Mouse (Mus musculus) cortical plate, adult 2 months (tissue): ENCODE measurements around the gene Saysd1.

Experiments
- CTCF ChIP-seq: fragments of 200-500 bp; IDR thresholded peaks from 2 replicates; pipeline ENCODE4 v1.5.1; 2011; ENCODE audit warnings: mild to moderate bottlenecking, control low read depth, low read length; ENCODE audit not compliant: insufficient read depth; ENCODE audit errors: extremely low read depth
- POLR2A ChIP-seq: fragments of 200-500 bp; IDR thresholded peaks from 2 replicates; pipeline ENCODE4 v1.6.1; 2011; ENCODE audit warnings: mild to moderate bottlenecking, low read length, control low read depth; ENCODE audit not compliant: insufficient read depth; ENCODE audit errors: extremely low read depth

DNA sequence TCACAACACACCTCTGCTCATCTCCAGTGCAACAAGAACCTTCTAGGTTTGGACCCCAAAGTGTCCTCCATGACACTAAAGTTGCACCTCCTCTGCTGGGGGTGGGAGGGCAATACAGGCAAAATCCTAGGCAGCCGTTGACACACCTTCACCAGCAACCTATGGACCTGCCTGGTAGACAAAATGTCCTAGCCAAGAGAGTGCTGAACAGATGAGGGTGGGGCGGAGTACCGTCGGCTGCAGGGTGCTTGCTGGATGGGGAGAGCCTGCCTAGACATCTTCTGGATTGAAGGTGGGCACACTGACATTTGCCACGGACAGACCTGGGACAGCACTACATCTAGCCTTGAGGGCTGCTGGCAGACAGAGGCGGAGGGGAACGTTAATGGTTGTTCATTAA lies 26.1 kb upstream of the Saysd1 start:
- no peak for TF ChIP-seq POLR2A
- TF ChIP-seq CTCF: no peak
